Mouse (Mus musculus): Measurements from ENCODE around the gene Lrrc49.

The Lrrc49 gene

GRCm38 (mm10) chr9:60672568-60672967 lies 15.4 kb downstream of the Lrrc49 start:
- no peak for DNase-seq

- DNase-seq = no peak
These were observed 19.1 kb downstream of the Lrrc49 start for GRCm38 (mm10) chr9:60668886-60669285.

GRCm38 (mm10) chr9:60665535-60665934 lies 22.4 kb downstream of the Lrrc49 start:
- no peak for DNase-seq

- DNase-seq = no peak
These were observed 23.1 kb downstream of the Lrrc49 start for GRCm38 (mm10) chr9:60664866-60665265.

GRCm38 (mm10) chr9:60664385-60664784 lies 23.6 kb downstream of the Lrrc49 start:
- DNase-seq = peak; percentile 15

- no peak for DNase-seq
These were observed 25.0 kb downstream of the Lrrc49 start for GRCm38 (mm10) chr9:60662936-60663335.

GRCm38 (mm10) chr9:60653582-60653981 lies 34.4 kb downstream of the Lrrc49 start:
- DNase-seq = no peak

GRCm38 (mm10) chr9:60653137-60653536 lies 34.8 kb downstream of the Lrrc49 start:
- DNase-seq = no peak

- no peak for DNase-seq
These were observed 37.7 kb downstream of the Lrrc49 start for GRCm38 (mm10) chr9:60650277-60650676.

- peak; percentile 53 for DNase-seq
These were observed 38.7 kb downstream of the Lrrc49 start for GRCm38 (mm10) chr9:60648981-60649975.

GRCm38 (mm10) chr9:60633601-60634000 lies 54.4 kb downstream of the Lrrc49 start:
- DNase-seq = no peak

GRCm38 (mm10) chr9:60626311-60626791 lies 61.6 kb downstream of the Lrrc49 start:
- DNase-seq = no peak

- DNase-seq = no peak
These were observed 62.1 kb downstream of the Lrrc49 start for GRCm38 (mm10) chr9:60625895-60626294.

GRCm38 (mm10) chr9:60616946-60617345 lies 71.0 kb downstream of the Lrrc49 start:
- peak; percentile 58 for DNase-seq

- no peak for DNase-seq
These were observed 71.6 kb downstream of the Lrrc49 start for GRCm38 (mm10) chr9:60616359-60616758.

- no peak for DNase-seq
These were observed 75.7 kb downstream of the Lrrc49 start for GRCm38 (mm10) chr9:60612260-60612659.

GRCm38 (mm10) chr9:60610194-60610593 lies 77.8 kb downstream of the Lrrc49 start:
- no peak for DNase-seq

- DNase-seq = no peak
These were observed 79.1 kb downstream of the Lrrc49 start for GRCm38 (mm10) chr9:60608857-60609256.

- no peak for DNase-seq
These were observed 79.9 kb downstream of the Lrrc49 start for GRCm38 (mm10) chr9:60608086-60608485.

- DNase-seq = no peak
These were observed 83.0 kb downstream of the Lrrc49 start for GRCm38 (mm10) chr9:60604971-60605370.

- DNase-seq = no peak
These were observed 86.0 kb downstream of the Lrrc49 start for GRCm38 (mm10) chr9:60601936-60602335.

- DNase-seq = no peak
These were observed 87.7 kb downstream of the Lrrc49 start for GRCm38 (mm10) chr9:60600273-60600672.

- peak; percentile 60 for DNase-seq
These were observed 88.5 kb downstream of the Lrrc49 start for GRCm38 (mm10) chr9:60599489-60599888.

GRCm38 (mm10) chr9:60595406-60595805 lies 92.6 kb downstream of the Lrrc49 start:
- DNase-seq = no peak

Data from lung, postnatal 10 days (tissue).